Mouse (Mus musculus): Measurements from ENCODE around the gene Tmem62.

GRCm38 (mm10) chr2:120972964-120973363 is 3.9 kb upstream of the Tmem62 start:
- TF ChIP-seq CTCF (IDR thresholded peaks at IDR 0.05; ENCODE audit: low read depth) (peak; percentile 51), EP300 (optimal IDR thresholded peaks at IDR 0.05) (no peak)
